Comparison of ENCODE assay signal across 19 mouse cellular contexts in the genomic region with DNA sequence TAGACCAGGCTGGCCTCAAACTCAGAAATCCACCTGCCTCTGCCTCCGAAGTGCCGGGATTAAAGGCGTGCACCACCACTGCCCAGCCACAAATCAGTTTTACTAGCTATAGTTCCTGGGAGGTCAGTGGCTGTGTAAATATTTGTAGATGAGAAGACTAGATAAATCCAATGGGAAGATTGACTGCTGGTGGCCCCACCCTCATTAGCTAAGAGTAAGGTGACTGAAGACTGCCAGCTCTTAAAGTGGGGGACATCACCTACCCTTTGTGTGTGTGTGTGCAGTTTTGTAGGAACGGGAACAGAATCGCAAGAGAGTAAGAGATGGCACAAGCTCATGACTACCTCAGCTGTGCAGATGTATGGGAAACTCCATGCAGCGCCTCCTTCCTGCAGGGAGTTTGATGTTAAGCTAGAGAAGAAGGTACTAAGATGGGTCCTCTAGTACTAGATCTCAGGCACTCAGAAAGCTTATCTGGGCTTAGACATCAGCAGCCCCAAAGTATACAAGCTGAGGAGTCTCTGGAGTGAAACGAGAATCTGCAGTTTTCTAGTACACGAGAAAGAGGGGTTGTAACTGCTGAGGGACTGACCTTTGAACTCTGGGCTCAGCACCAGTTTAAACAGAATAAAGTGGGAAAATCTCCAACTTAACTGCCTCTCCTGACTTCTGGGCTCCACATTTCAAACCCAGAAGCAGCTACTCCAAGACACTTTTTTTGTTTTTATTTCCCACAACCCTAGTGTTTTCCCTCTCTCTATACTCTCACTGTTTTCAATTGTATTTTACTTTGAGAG. TPM values are rescaled to one million over a fixed set of nuclear protein-coding genes. Genes with fewer than 3 reads are reported as not detected.
A peak's percentile ranks its signal among the peaks of the same experiment; 100 is the strongest.
DNase-seq lines count a peak whose midpoint lies in the region; ATAC-seq and TF ChIP-seq lines count a peak whose summit lies in the region.
"Had no signal": no experiment of that assay in that cellular context is flagged by ENCODE, and none has a peak within 500 bp of the region (broad histone marks: within the 10 kb centered on the region; RNA-seq: fewer than 3 reads in every experiment).

No protein-coding gene starts in this region.

- no peak overlapping the region for H3K9ac ChIP-seq in kidney, embryonic 16.5 days (replicated peaks; ENCODE audit: low read length)
- H3K9ac ChIP-seq in intestine, embryonic 16.5 days (ENCODE audit: low read depth, low read length): no peak overlapping the region
- no peak overlapping the region for H3K9ac ChIP-seq in liver, postnatal 0 days (replicated peaks)
- H3K9ac ChIP-seq: embryonic facial prominence, embryonic 12.5 days; hindbrain, embryonic 12.5 days had no signal

- no peaks in the 10 kb centered on the region for H3K9me3 ChIP-seq in kidney, embryonic 16.5 days (ENCODE audit: low read length)
- H3K9me3 ChIP-seq in intestine, embryonic 16.5 days (ENCODE audit: control insufficient read depth, low read length): no peaks in the 10 kb centered on the region
- H3K9me3 ChIP-seq in liver, postnatal 0 days (ENCODE audit: low read length): no peaks in the 10 kb centered on the region
- H3K9me3 ChIP-seq: embryonic facial prominence, embryonic 12.5 days; hindbrain, embryonic 12.5 days; limb, embryonic 10.5 days; midbrain, embryonic 10.5 days had no signal

- H3K4me3 ChIP-seq in kidney, embryonic 16.5 days (ENCODE audit: low read length): no peak overlapping the region
- no peak overlapping the region for H3K4me3 ChIP-seq in intestine, embryonic 16.5 days (ENCODE audit: low read length)
- H3K4me3 ChIP-seq in liver, postnatal 0 days (ENCODE audit: low read depth, low read length): no peak overlapping the region
- H3K4me3 ChIP-seq: embryonic facial prominence, embryonic 12.5 days; erythroblast, embryonic 14.5 days; hindbrain, embryonic 12.5 days; limb, embryonic 10.5 days; midbrain, embryonic 10.5 days had no signal

- no peak for TF ChIP-seq CTCF in liver, postnatal 0 days (IDR thresholded peaks at IDR 0.05; ENCODE audit: low read depth)

- WGBS in kidney, embryonic 16.5 days: 60% methylated on average over 8 of the region's 8 CpGs
- WGBS in intestine, embryonic 16.5 days: 46% methylated on average over 8 of the region's 8 CpGs
- 67% methylated on average over 8 of the region's 8 CpGs for WGBS in liver, postnatal 0 days (ENCODE audit: insufficient replicate concordance)

- no peaks in the 10 kb centered on the region; the same call in 1 of the 2 replicates for H3K4me1 ChIP-seq in kidney, embryonic 16.5 days (ENCODE audit: insufficient read depth, low read length)
- H3K4me1 ChIP-seq in intestine, embryonic 16.5 days (ENCODE audit: control insufficient read depth, insufficient read depth, low read length): no peaks in the 10 kb centered on the region
- peaks cover 24% of the 10 kb centered on the region for H3K4me1 ChIP-seq in liver, postnatal 0 days (ENCODE audit: insufficient read depth)
- H3K4me1 ChIP-seq: embryonic facial prominence, embryonic 12.5 days; hindbrain, embryonic 12.5 days; limb, embryonic 10.5 days; midbrain, embryonic 10.5 days had no signal

- no peak overlapping the region for H3K27ac ChIP-seq in kidney, embryonic 16.5 days (ENCODE audit: low read length)
- peak overlapping the region; percentile 27; the same call in 1 of the 2 replicates for H3K27ac ChIP-seq in intestine, embryonic 16.5 days (ENCODE audit: low read length)
- peak overlapping the region; percentile 78 for H3K27ac ChIP-seq in liver, postnatal 0 days (ENCODE audit: low read depth)
- H3K27ac ChIP-seq: embryonic facial prominence, embryonic 12.5 days; hindbrain, embryonic 12.5 days; limb, embryonic 10.5 days; midbrain, embryonic 10.5 days had no signal

- no peak for TF ChIP-seq EP300 in liver, postnatal 0 days (IDR thresholded peaks at IDR 0.05; ENCODE audit: low read depth)

- H3K4me2 ChIP-seq in kidney, embryonic 16.5 days (replicated peaks; ENCODE audit: low read depth, low read length): no peak overlapping the region
- no peak overlapping the region for H3K4me2 ChIP-seq in intestine, embryonic 16.5 days (ENCODE audit: low read depth, low read length)
- H3K4me2 ChIP-seq in liver, postnatal 0 days (ENCODE audit: low read depth, low read length): peak overlapping the region; percentile 52
- H3K4me2 ChIP-seq: embryonic facial prominence, embryonic 12.5 days; hindbrain, embryonic 12.5 days had no signal

- H3K27me3 ChIP-seq in kidney, embryonic 16.5 days (ENCODE audit: insufficient read depth, low read length): no peaks in the 10 kb centered on the region
- H3K27me3 ChIP-seq in intestine, embryonic 16.5 days (replicated peaks; ENCODE audit: control insufficient read depth, insufficient read depth, low read length): no peaks in the 10 kb centered on the region
- H3K27me3 ChIP-seq in liver, postnatal 0 days (ENCODE audit: insufficient read depth, low read length): no peaks in the 10 kb centered on the region
- H3K27me3 ChIP-seq: CH12.LX; embryonic facial prominence, embryonic 12.5 days; hindbrain, embryonic 12.5 days had no signal

- peaks cover 3% of the 10 kb centered on the region; the same call in 1 of the 2 replicates for H3K36me3 ChIP-seq in kidney, embryonic 16.5 days (ENCODE audit: insufficient read depth, low read length)
- 0 out of 2 replicates have a peak, but pooled peaks cover 2% of the 10 kb centered on the region for H3K36me3 ChIP-seq in intestine, embryonic 16.5 days (ENCODE audit: control insufficient read depth, insufficient read depth, low read length)
- H3K36me3 ChIP-seq in liver, postnatal 0 days (replicated peaks; ENCODE audit: insufficient read depth, low read length): peaks cover 3% of the 10 kb centered on the region
- H3K36me3 ChIP-seq: embryonic facial prominence, embryonic 12.5 days had no signal

- ATAC-seq in kidney, embryonic 16.5 days (ENCODE audit: low FRiP score, low TSS enrichment): no peak
- peak; percentile 37; the same call in 1 of the 2 replicates for ATAC-seq in intestine, embryonic 16.5 days
- peak; percentile 31 for ATAC-seq in liver, postnatal 0 days
- ATAC-seq: forebrain, embryonic 14.5 days had no signal

- peak; percentile 31 for DNase-seq in kidney, adult 18-20 months
- peak; percentile 60 to 79 for DNase-seq in kidney, postnatal 36 days
- peak; percentile 20 for DNase-seq in liver, postnatal 0 days
- DNase-seq in cerebellum, postnatal 36 days: no peak
- no peak for DNase-seq in embryo, embryonic 10 days (ENCODE audit: low spot score)
- DNase-seq in left cerebral cortex, adult 9 months (ENCODE audit: low spot score in 2 of 2): no peak
- DNase-seq: cerebellum, adult 2 months; gastrocnemius, postnatal 14 days; lung, adult 2 months; lung, postnatal 36 days had no signal

RNA-seq across cellular contexts. Expression of a gene that starts 2.5 kb away (rescaled TPM):
- 9.1 and 9.4 TPM in 2 replicates for polyA plus RNA-seq in kidney, embryonic 16.5 days (2015; fragmentation: Nextera tagmentation; extraction: Ambion mirVana)
- polyA plus RNA-seq in intestine, embryonic 16.5 days (2015; fragmentation: Nextera tagmentation; extraction: Ambion mirVana): 7.5 and 7.6 TPM in 2 replicates
- 221 and 241 TPM in 2 replicates for polyA plus RNA-seq in liver, postnatal 0 days (2015; fragmentation: Nextera tagmentation; extraction: Ambion mirVana)
- polyA plus RNA-seq: erythroblast, embryonic 14.5 days; midbrain, embryonic 10.5 days had no signal

RNA-seq across cellular contexts. Expression of a gene that starts 16.5 kb away (rescaled TPM):
- 119 and 122 TPM in 2 replicates for polyA plus RNA-seq in kidney, embryonic 16.5 days (2015; fragmentation: Nextera tagmentation; extraction: Ambion mirVana)
- polyA plus RNA-seq in intestine, embryonic 16.5 days (2015; fragmentation: Nextera tagmentation; extraction: Ambion mirVana): 111 and 112 TPM in 2 replicates
- 86.5 and 93.5 TPM in 2 replicates for polyA plus RNA-seq in liver, postnatal 0 days (2015; fragmentation: Nextera tagmentation; extraction: Ambion mirVana)

RNA-seq across cellular contexts. Expression of a gene that starts 16.8 kb away (rescaled TPM):
- 9.5 and 12.3 TPM in 2 replicates for polyA plus RNA-seq in kidney, embryonic 16.5 days (2015; fragmentation: Nextera tagmentation; extraction: Ambion mirVana)
- 8.3 and 8.9 TPM in 2 replicates for polyA plus RNA-seq in intestine, embryonic 16.5 days (2015; fragmentation: Nextera tagmentation; extraction: Ambion mirVana)
- polyA plus RNA-seq in liver, postnatal 0 days (2015; fragmentation: Nextera tagmentation; extraction: Ambion mirVana): 2.6 and 3.7 TPM in 2 replicates

RNA-seq across cellular contexts. Expression of a gene that starts 28.8 kb away (rescaled TPM):
- polyA plus RNA-seq in kidney, embryonic 16.5 days (2015; fragmentation: Nextera tagmentation; extraction: Ambion mirVana): 17.5 and 19.7 TPM in 2 replicates
- 38.0 and 38.7 TPM in 2 replicates for polyA plus RNA-seq in intestine, embryonic 16.5 days (2015; fragmentation: Nextera tagmentation; extraction: Ambion mirVana)
- polyA plus RNA-seq in liver, postnatal 0 days (2015; fragmentation: Nextera tagmentation; extraction: Ambion mirVana): 121 and 130 TPM in 2 replicates

RNA-seq across cellular contexts. Expression of a gene that starts 29.6 kb away (rescaled TPM):
- 50.7 and 57.2 TPM in 2 replicates for polyA plus RNA-seq in kidney, embryonic 16.5 days (2015; fragmentation: Nextera tagmentation; extraction: Ambion mirVana)
- 42.7 and 49.8 TPM in 2 replicates for polyA plus RNA-seq in intestine, embryonic 16.5 days (2015; fragmentation: Nextera tagmentation; extraction: Ambion mirVana)
- polyA plus RNA-seq in liver, postnatal 0 days (2015; fragmentation: Nextera tagmentation; extraction: Ambion mirVana): 22.7 and 22.8 TPM in 2 replicates

Comparison
In these comparisons a context has a peak if more than half of its experiments do, and no peak if none do; other contexts are left out.
1. DNase-seq: peak in kidney, adult 18-20 months (single experiment), kidney, postnatal 36 days (2 of 2) and liver, postnatal 0 days (single experiment); none in cerebellum, postnatal 36 days (0 of 2), embryo, embryonic 10 days (single experiment) and left cerebral cortex, adult 9 months (0 of 2).
2. RNA of a gene that starts 2.5 kb away (polyA plus RNA-seq): 221 to 241 TPM in liver, postnatal 0 days; 9.1 to 9.4 TPM in kidney, embryonic 16.5 days and 7.5 to 7.6 TPM in intestine, embryonic 16.5 days; every median in the first group is over 10 times any median in the second.